In genomic region chr7:49261941-49262511, GRCm38 (mm10) we compare ENCODE assay signal across 12 mouse cellular contexts.
DNase-seq lines count a peak whose midpoint lies in the region; ATAC-seq lines count a peak whose summit lies in the region.
"Had no signal": no experiment of that assay in that cellular context is flagged by ENCODE, and none has a peak within 500 bp of the region (broad histone marks: within the 10 kb centered on the region; RNA-seq: fewer than 3 reads in every experiment).

No protein-coding gene starts in this region.

- H3K4me2 ChIP-seq in hindbrain, embryonic 13.5 days = no peak overlapping the region
- no peak overlapping the region for H3K4me2 ChIP-seq in forebrain, embryonic 16.5 days (ENCODE audit: low read length)
- no peak overlapping the region for H3K4me2 ChIP-seq in midbrain, embryonic 14.5 days (ENCODE audit: low read length)
- H3K4me2 ChIP-seq: neural tube, embryonic 12.5 days had no signal

- H3K9ac ChIP-seq in hindbrain, embryonic 13.5 days = no peak overlapping the region
- H3K9ac ChIP-seq in forebrain, embryonic 16.5 days (replicated peaks; ENCODE audit: low read depth, low read length) = no peak overlapping the region
- no peak overlapping the region for H3K9ac ChIP-seq in midbrain, embryonic 14.5 days (replicated peaks; ENCODE audit: low read length)
- H3K9ac ChIP-seq: liver, embryonic 14.5 days; neural tube, embryonic 12.5 days had no signal

- 55% methylated on average over 13 of the region's 13 CpGs for WGBS in hindbrain, embryonic 13.5 days
- WGBS in hindbrain, embryonic 10.5 days = 76% methylated on average over 13 of the region's 13 CpGs
- WGBS in forebrain, embryonic 16.5 days = 56% methylated on average over 13 of the region's 13 CpGs
- WGBS in midbrain, embryonic 14.5 days = 72% methylated on average over 13 of the region's 13 CpGs

- H3K27ac ChIP-seq in hindbrain, embryonic 13.5 days = peak overlapping the region; percentile 64; the same call in 1 of the 2 replicates
- H3K27ac ChIP-seq in hindbrain, embryonic 10.5 days = no peak overlapping the region
- no peak overlapping the region for H3K27ac ChIP-seq in forebrain, embryonic 16.5 days (ENCODE audit: low read length)
- H3K27ac ChIP-seq in midbrain, embryonic 14.5 days (replicated peaks; ENCODE audit: low read depth, low read length) = no peak overlapping the region
- H3K27ac ChIP-seq: liver, embryonic 14.5 days; neural tube, embryonic 12.5 days had no signal

- peak; percentile 55 for ATAC-seq in hindbrain, embryonic 13.5 days (ENCODE audit: low FRiP score)
- ATAC-seq in forebrain, embryonic 16.5 days = peak; percentile 48
- ATAC-seq in midbrain, embryonic 14.5 days (ENCODE audit: low FRiP score, low TSS enrichment) = peak; percentile 48

- H3K4me3 ChIP-seq in hindbrain, embryonic 13.5 days = no peak overlapping the region
- H3K4me3 ChIP-seq in hindbrain, embryonic 10.5 days = no peak overlapping the region
- H3K4me3 ChIP-seq in forebrain, embryonic 16.5 days (replicated peaks; ENCODE audit: low read length) = no peak overlapping the region
- H3K4me3 ChIP-seq in midbrain, embryonic 14.5 days (replicated peaks; ENCODE audit: low read depth, low read length) = no peak overlapping the region
- H3K4me3 ChIP-seq: erythroblast, embryonic 14.5 days; neural tube, embryonic 12.5 days had no signal

- H3K9me3 ChIP-seq in hindbrain, embryonic 13.5 days = no peaks in the 10 kb centered on the region
- H3K9me3 ChIP-seq in hindbrain, embryonic 10.5 days = no peaks in the 10 kb centered on the region
- H3K9me3 ChIP-seq in forebrain, embryonic 16.5 days (ENCODE audit: control insufficient read depth, low read length) = no peaks in the 10 kb centered on the region
- H3K9me3 ChIP-seq in midbrain, embryonic 14.5 days (ENCODE audit: control insufficient read depth, low read length) = no peaks in the 10 kb centered on the region
- H3K9me3 ChIP-seq: neural tube, embryonic 12.5 days had no signal

- DNase-seq in hindbrain, embryonic 10.5 days (ENCODE audit: low spot score) = no peak
- peak; percentile 69 to 71 for DNase-seq in cerebellum, adult 18-20 months
- peak; percentile 49 for DNase-seq in midbrain, embryonic 14.5 days
- no peak for DNase-seq in lung, postnatal 25 days (ENCODE audit: low spot score)
- no peak for DNase-seq in natural killer cell, adult 2 months (ENCODE audit: low spot score in 2 of 2)
- no peak for DNase-seq in thymus, postnatal 10 days (ENCODE audit: low spot score in 2 of 2)
- DNase-seq: kidney, postnatal 10 days had no signal

- no peaks in the 10 kb centered on the region for H3K36me3 ChIP-seq in hindbrain, embryonic 13.5 days
- H3K36me3 ChIP-seq in hindbrain, embryonic 10.5 days = no peaks in the 10 kb centered on the region
- no peaks in the 10 kb centered on the region for H3K36me3 ChIP-seq in forebrain, embryonic 16.5 days (ENCODE audit: control insufficient read depth, insufficient read depth)
- H3K36me3 ChIP-seq in midbrain, embryonic 14.5 days (ENCODE audit: control insufficient read depth, insufficient read depth, low read length) = no peaks in the 10 kb centered on the region
- H3K36me3 ChIP-seq: neural tube, embryonic 12.5 days had no signal

- H3K27me3 ChIP-seq in hindbrain, embryonic 13.5 days = no peaks in the 10 kb centered on the region
- H3K27me3 ChIP-seq in hindbrain, embryonic 10.5 days (ENCODE audit: insufficient read depth, poor library complexity, severe bottlenecking) = no peaks in the 10 kb centered on the region
- H3K27me3 ChIP-seq in forebrain, embryonic 16.5 days (replicated peaks; ENCODE audit: control insufficient read depth, insufficient read depth, low read length) = no peaks in the 10 kb centered on the region
- H3K27me3 ChIP-seq in midbrain, embryonic 14.5 days (ENCODE audit: control insufficient read depth, insufficient read depth, low read length) = no peaks in the 10 kb centered on the region
- H3K27me3 ChIP-seq: neural tube, embryonic 12.5 days had no signal

- H3K4me1 ChIP-seq in hindbrain, embryonic 13.5 days (replicated peaks) = peaks cover 60% of the 10 kb centered on the region
- H3K4me1 ChIP-seq in hindbrain, embryonic 10.5 days (replicated peaks) = peaks cover 47% of the 10 kb centered on the region
- peaks cover 34% of the 10 kb centered on the region for H3K4me1 ChIP-seq in forebrain, embryonic 16.5 days (replicated peaks; ENCODE audit: control insufficient read depth, insufficient read depth, low read length)
- peaks cover 21% of the 10 kb centered on the region for H3K4me1 ChIP-seq in midbrain, embryonic 14.5 days (ENCODE audit: control insufficient read depth, insufficient read depth, low read length)

Comparison
In these comparisons a context has a peak if more than half of its experiments do, and no peak if none do; other contexts are left out.
1. DNase-seq: peak in cerebellum, adult 18-20 months (2 of 2) and midbrain, embryonic 14.5 days (single experiment); none in hindbrain, embryonic 10.5 days (single experiment), lung, postnatal 25 days (single experiment), natural killer cell, adult 2 months (0 of 2) and thymus, postnatal 10 days (0 of 2).
2. Peak in every context shown above with its lines, with median percentiles within 50 percentile points of each other: ATAC-seq.